Mouse (Mus musculus) bone marrow, adult 2 months (tissue): Measurements from ENCODE around the gene Dapp1. TPM values are rescaled to one million over a fixed set of nuclear protein-coding genes. Genes with fewer than 3 reads are reported as not detected.
A peak's percentile ranks its signal among the peaks of the same experiment; 100 is the strongest.

Experiments used
- H3K27ac ChIP-seq: fragments of 200-500 bp; 2 replicates; pipeline ENCODE4 v1.5.1; 2012; ENCODE audit warnings: low read depth, mild to moderate bottlenecking, control low read depth, inconsistent platforms, low read length; ENCODE audit not compliant: control insufficient read depth, poor library complexity, insufficient read depth
- H3K4me1 ChIP-seq: fragments of 200-500 bp; 2 replicates; pipeline ENCODE4 v1.6.1; 2011; ENCODE audit warnings: low read length; ENCODE audit not compliant: control insufficient read depth, insufficient read depth
- H3K4me3 ChIP-seq: fragments of 200-500 bp; replicated peaks from 2 replicates; pipeline ENCODE3; 2011; ENCODE audit warnings: mild to moderate bottlenecking, low read depth, low read length, control low read depth; ENCODE audit not compliant: control insufficient read depth
- CTCF ChIP-seq: fragments of 200-500 bp; IDR thresholded peaks from 2 replicates; pipeline ENCODE4 v1.5.1; 2011; ENCODE audit warnings: low read length, control low read depth; ENCODE audit not compliant: control insufficient read depth, insufficient read depth
- POLR2A ChIP-seq: fragments of 200-500 bp; IDR thresholded peaks from 2 replicates; pipeline ENCODE4 v1.6.1; 2011; ENCODE audit warnings: low read depth, mild to moderate bottlenecking, control low read depth, low read length, borderline replicate concordance; ENCODE audit not compliant: control insufficient read depth
- WGBS: fragments of 180-500 bp; shearing (Covaris S2); methylation state at CpG from one replicate; pipeline ENCODE4 v1.1.7; 2018; 5-methylcytosine and 5-hydroxymethylcytosine counted together
- polyA plus RNA-seq: library from polyadenylated mRNA; stranded (reverse); fragments of >200 nt; gene quantifications from 2 replicates; pipeline ENCODE4 v1.2.4, GENCODE M21; 2011; ENCODE audit warnings: low replicate concordance; ENCODE audit not compliant: missing spikeins, insufficient read depth, insufficient read length

The Dapp1 gene
- polyA plus RNA-seq, 1 experiment = 64.2 TPM

DNA sequence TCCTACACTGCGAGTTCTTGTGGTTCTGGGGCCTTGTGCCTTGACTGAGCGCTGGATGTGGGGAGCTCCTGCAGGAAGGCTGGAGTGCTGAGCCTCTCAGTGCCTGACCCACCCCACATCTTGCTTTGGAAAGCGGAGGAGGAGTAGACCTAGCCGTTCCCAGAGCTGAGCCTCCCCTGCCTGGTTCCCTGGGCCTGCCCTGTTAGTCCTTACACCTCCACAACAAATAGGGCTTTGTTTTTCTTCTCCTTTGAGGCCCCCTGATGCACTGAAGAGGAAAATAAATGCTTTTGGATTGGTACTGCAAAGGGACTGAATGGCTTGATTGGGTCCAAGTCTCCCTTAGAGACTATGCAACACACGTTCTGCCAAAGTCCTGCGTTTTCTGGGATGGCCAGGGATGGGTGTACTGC is 3.7 kb downstream of the Dapp1 start:
- no peak overlapping the region; the same call in 1 of the 2 replicates for H3K27ac ChIP-seq
- H3K4me3 ChIP-seq = no peak overlapping the region
- peaks cover 10% of the 10 kb centered on the region for H3K4me1 ChIP-seq
- WGBS = 28% methylated on average over 6 of the region's 6 CpGs
- TF ChIP-seq POLR2A (no peak), CTCF (no peak)

- Histone ChIP-seq H3K27ac (no peak overlapping the region), H3K4me1 (peaks cover 15% of the 10 kb centered on the region), H3K4me3 (no peak overlapping the region)
- WGBS = 32% methylated on average over 9 of the region's 9 CpGs
- TF ChIP-seq POLR2A = no peak
- TF ChIP-seq CTCF = no peak
Measured at GRCm38 (mm10) chr3:137976943-137977628, 4.3 kb downstream of the Dapp1 start.

- Histone ChIP-seq H3K4me3 (no peak overlapping the region), H3K27ac (no peak overlapping the region), H3K4me1 (peaks cover 23% of the 10 kb centered on the region)
- TF ChIP-seq CTCF (no peak), POLR2A (no peak)
- WGBS = 40% methylated on average over 17 of the region's 17 CpGs
Measured at GRCm38 (mm10) chr3:137975856-137976423, 5.4 kb downstream of the Dapp1 start.

- Histone ChIP-seq H3K4me1 (peaks cover 24% of the 10 kb centered on the region), H3K4me3 (no peak overlapping the region), H3K27ac (no peak overlapping the region)
- 20% methylated on average over 7 of the region's 7 CpGs for WGBS
- no peak for TF ChIP-seq CTCF
- TF ChIP-seq POLR2A = no peak
Measured at GRCm38 (mm10) chr3:137975435-137975834, 5.9 kb downstream of the Dapp1 start.

- Histone ChIP-seq H3K27ac (no peak overlapping the region), H3K4me3 (no peak overlapping the region), H3K4me1 (peaks cover 26% of the 10 kb centered on the region)
- TF ChIP-seq CTCF (no peak), POLR2A (no peak)
- 26% methylated on average over 8 of the region's 8 CpGs for WGBS
Measured at GRCm38 (mm10) chr3:137974306-137974705, 7.0 kb downstream of the Dapp1 start.

- TF ChIP-seq CTCF (no peak), POLR2A (no peak)
- H3K27ac ChIP-seq = no peak overlapping the region; the same call in 1 of the 2 replicates
- no peak overlapping the region for H3K4me3 ChIP-seq
- H3K4me1 ChIP-seq = peaks cover 26% of the 10 kb centered on the region
- WGBS = 61% methylated on average over 7 of the region's 7 CpGs
Measured at GRCm38 (mm10) chr3:137972989-137973388, 8.4 kb downstream of the Dapp1 start.

DNA sequence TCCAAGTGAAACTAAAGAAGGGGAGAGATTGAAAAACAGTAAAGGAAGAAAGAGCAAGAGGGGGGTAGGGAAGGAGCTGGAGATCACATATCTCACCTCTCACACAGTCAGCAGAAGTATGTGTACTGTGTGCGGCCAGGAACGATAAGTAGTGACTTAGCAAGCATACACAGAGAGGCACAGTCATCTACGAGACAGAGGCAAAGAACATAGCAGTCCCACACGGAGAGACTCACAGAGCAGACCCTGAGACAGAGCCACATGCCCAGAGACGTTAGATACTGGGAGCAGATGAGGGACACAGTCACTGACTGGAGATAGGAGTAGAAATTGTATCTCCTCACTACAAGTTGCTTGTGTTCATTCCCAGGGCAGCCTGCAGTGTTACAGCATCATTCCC is 9.1 kb downstream of the Dapp1 start:
- Histone ChIP-seq H3K4me3 (no peak overlapping the region), H3K27ac (peak overlapping the region; percentile 53), H3K4me1 (peaks cover 30% of the 10 kb centered on the region)
- 23% methylated on average over 5 of the region's 5 CpGs for WGBS
- TF ChIP-seq POLR2A (no peak), CTCF (no peak)

DNA sequence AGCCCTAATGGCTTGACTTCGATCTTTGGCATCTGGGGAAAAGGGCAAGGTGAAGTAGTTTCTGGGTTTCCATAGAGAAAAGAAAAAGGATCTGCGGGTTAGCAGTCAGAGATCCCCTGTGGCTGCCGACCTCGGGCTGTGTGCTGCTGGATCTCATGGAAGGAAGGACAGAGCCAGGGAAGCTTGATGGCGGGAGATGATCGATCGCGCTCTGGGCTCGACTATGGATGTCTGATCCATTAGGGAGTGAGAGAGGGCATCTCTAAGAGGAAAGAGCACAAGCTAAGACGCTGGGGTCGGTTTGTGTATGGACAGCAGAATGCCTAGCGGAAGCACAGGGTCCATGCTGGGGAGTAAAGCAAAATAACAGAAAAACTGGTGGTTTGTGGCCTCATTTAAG is 11.4 kb downstream of the Dapp1 start:
- H3K4me1 ChIP-seq = peaks cover 25% of the 10 kb centered on the region
- peak overlapping the region; percentile 59 for H3K27ac ChIP-seq
- WGBS = 30% methylated on average over 12 of the region's 12 CpGs
- peak overlapping the region; percentile 7 for H3K4me3 ChIP-seq
- TF ChIP-seq POLR2A (no peak), CTCF (no peak)

GRCm38 (mm10) chr3:137968820-137969486 is 12.4 kb downstream of the Dapp1 start:
- 3% methylated on average over 9 of the region's 9 CpGs for WGBS
- peaks cover 22% of the 10 kb centered on the region for H3K4me1 ChIP-seq
- no peak for TF ChIP-seq POLR2A
- TF ChIP-seq CTCF = no peak
- H3K27ac ChIP-seq = peak overlapping the region; percentile 70
- H3K4me3 ChIP-seq = peak overlapping the region; percentile 23
